Mouse (Mus musculus): ENCODE measurements at regions not wholly inside any gene's neighbourhood (a gene's known extent, or its start where the extent isn't known, plus 50 kb on each side); places are given as distances from the start of the nearest gene placed in this dataset.

- TF ChIP-seq CTCF (IDR thresholded peaks at IDR 0.05; ENCODE audit: insufficient read depth, low read depth, low read length): no peak
- no peak for TF ChIP-seq POLR2A (IDR thresholded peaks at IDR 0.05; ENCODE audit: insufficient read depth, low read depth, low read length)
Observed at GRCm38 (mm10) chr1:76075685-76076455, 529.8 kb downstream of the Slc4a3 start.

Measured in olfactory bulb, adult 2 months (tissue).